Mouse (Mus musculus): ENCODE results near the gene Zfp281. TPM values are rescaled to one million over a fixed set of nuclear protein-coding genes. Genes with fewer than 3 reads are reported as not detected.

The Zfp281 gene
- polyA plus RNA-seq, 1 experiment from 2014 or later, result 20.7 TPM

- Histone ChIP-seq H3K4me2 (replicated peaks; ENCODE audit: low read depth, low read length) (no peak overlapping the region), H3K9ac (replicated peaks; ENCODE audit: low read depth, low read length) (no peak overlapping the region), H3K9me3 (ENCODE audit: control insufficient read depth, low read depth, low read length) (no peaks in the 10 kb centered on the region), H3K27ac (ENCODE audit: low read length) (no peak overlapping the region), H3K36me3 (ENCODE audit: control insufficient read depth, insufficient read depth, low read length) (no peaks in the 10 kb centered on the region), H3K27me3 (ENCODE audit: control insufficient read depth, insufficient read depth, low read length) (no peaks in the 10 kb centered on the region), H3K4me1 (ENCODE audit: control insufficient read depth, insufficient read depth, low read length) (no peaks in the 10 kb centered on the region), H3K4me3 (ENCODE audit: low read depth, low read length) (no peak overlapping the region)
- ATAC-seq (ENCODE audit: insufficient number of reproducible peaks, insufficient read depth, low FRiP score, low read depth), result no peak
- 86% methylated on average over 5 of the region's 5 CpGs for WGBS
Measured at GRCm38 (mm10) chr1:136594235-136594850, 30.4 kb upstream of the Zfp281 start.

- no peak overlapping the region for H3K4me3 ChIP-seq (ENCODE audit: low read depth, low read length)
- no peaks in the 10 kb centered on the region for H3K36me3 ChIP-seq (ENCODE audit: control insufficient read depth, insufficient read depth, low read length)
- 75% methylated on average over 2 of the region's 2 CpGs for whole genome bisulfite sequencing
- no peak overlapping the region for H3K9ac ChIP-seq (replicated peaks; ENCODE audit: low read depth, low read length)
- no peaks in the 10 kb centered on the region for H3K4me1 ChIP-seq (ENCODE audit: control insufficient read depth, insufficient read depth, low read length)
- no peak for ATAC-seq (ENCODE audit: insufficient number of reproducible peaks, insufficient read depth, low FRiP score, low read depth)
- no peak overlapping the region for H3K27ac ChIP-seq (ENCODE audit: low read length)
- H3K27me3 ChIP-seq (ENCODE audit: control insufficient read depth, insufficient read depth, low read length), result no peaks in the 10 kb centered on the region
- H3K4me2 ChIP-seq (replicated peaks; ENCODE audit: low read depth, low read length), result no peak overlapping the region
- H3K9me3 ChIP-seq (ENCODE audit: control insufficient read depth, low read depth, low read length), result no peaks in the 10 kb centered on the region
Measured at GRCm38 (mm10) chr1:136596821-136597220, 27.9 kb upstream of the Zfp281 start.

- 79% methylated on average over 5 of the region's 5 CpGs for WGBS
Measured at GRCm38 (mm10) chr1:136598286-136598685, 26.4 kb upstream of the Zfp281 start.

GRCm38 (mm10) chr1:136600067-136600466 lies 24.6 kb upstream of the Zfp281 start:
- ATAC-seq (ENCODE audit: insufficient number of reproducible peaks, insufficient read depth, low FRiP score, low read depth), result no peak
- no peaks in the 10 kb centered on the region for H3K9me3 ChIP-seq (ENCODE audit: control insufficient read depth, low read depth, low read length)
- H3K36me3 ChIP-seq (ENCODE audit: control insufficient read depth, insufficient read depth, low read length), result no peaks in the 10 kb centered on the region
- no peaks in the 10 kb centered on the region for H3K4me1 ChIP-seq (ENCODE audit: control insufficient read depth, insufficient read depth, low read length)
- no peak overlapping the region for H3K27ac ChIP-seq (ENCODE audit: low read length)
- no peak overlapping the region for H3K4me3 ChIP-seq (ENCODE audit: low read depth, low read length)
- WGBS, result 58% methylated on average over 3 of the region's 3 CpGs
- H3K9ac ChIP-seq (replicated peaks; ENCODE audit: low read depth, low read length), result no peak overlapping the region
- H3K27me3 ChIP-seq (ENCODE audit: control insufficient read depth, insufficient read depth, low read length), result no peaks in the 10 kb centered on the region
- H3K4me2 ChIP-seq (replicated peaks; ENCODE audit: low read depth, low read length), result no peak overlapping the region

More at GRCm38 (mm10) chr1:136598286-136598685, 26.4 kb upstream of the Zfp281 start:
- no peak for ATAC-seq (ENCODE audit: insufficient number of reproducible peaks, insufficient read depth, low FRiP score, low read depth)
- Histone ChIP-seq H3K27me3 (ENCODE audit: control insufficient read depth, insufficient read depth, low read length) (no peaks in the 10 kb centered on the region), H3K36me3 (ENCODE audit: control insufficient read depth, insufficient read depth, low read length) (no peaks in the 10 kb centered on the region), H3K9ac (replicated peaks; ENCODE audit: low read depth, low read length) (no peak overlapping the region), H3K4me3 (ENCODE audit: low read depth, low read length) (no peak overlapping the region), H3K4me1 (ENCODE audit: control insufficient read depth, insufficient read depth, low read length) (no peaks in the 10 kb centered on the region), H3K9me3 (ENCODE audit: control insufficient read depth, low read depth, low read length) (no peaks in the 10 kb centered on the region), H3K4me2 (replicated peaks; ENCODE audit: low read depth, low read length) (no peak overlapping the region), H3K27ac (ENCODE audit: low read length) (no peak overlapping the region)

GRCm38 (mm10) chr1:136600647-136601345 lies 23.9 kb upstream of the Zfp281 start:
- no peaks in the 10 kb centered on the region for H3K36me3 ChIP-seq (ENCODE audit: control insufficient read depth, insufficient read depth, low read length)
- no peak overlapping the region for H3K4me2 ChIP-seq (replicated peaks; ENCODE audit: low read depth, low read length)
- no peaks in the 10 kb centered on the region for H3K4me1 ChIP-seq (ENCODE audit: control insufficient read depth, insufficient read depth, low read length)
- no peak overlapping the region for H3K4me3 ChIP-seq (ENCODE audit: low read depth, low read length)
- H3K27ac ChIP-seq (ENCODE audit: low read length), result no peak overlapping the region
- no peaks in the 10 kb centered on the region for H3K27me3 ChIP-seq (ENCODE audit: control insufficient read depth, insufficient read depth, low read length)
- H3K9me3 ChIP-seq (ENCODE audit: control insufficient read depth, low read depth, low read length), result no peaks in the 10 kb centered on the region
- ATAC-seq (ENCODE audit: insufficient number of reproducible peaks, insufficient read depth, low FRiP score, low read depth), result no peak
- WGBS, result 68% methylated on average over 9 of the region's 9 CpGs
- no peak overlapping the region for H3K9ac ChIP-seq (replicated peaks; ENCODE audit: low read depth, low read length)

- Histone ChIP-seq H3K4me2 (replicated peaks; ENCODE audit: low read depth, low read length) (no peak overlapping the region), H3K27ac (ENCODE audit: low read length) (no peak overlapping the region), H3K4me3 (ENCODE audit: low read depth, low read length) (no peak overlapping the region), H3K9ac (replicated peaks; ENCODE audit: low read depth, low read length) (no peak overlapping the region), H3K36me3 (ENCODE audit: control insufficient read depth, insufficient read depth, low read length) (no peaks in the 10 kb centered on the region), H3K27me3 (ENCODE audit: control insufficient read depth, insufficient read depth, low read length) (no peaks in the 10 kb centered on the region), H3K4me1 (ENCODE audit: control insufficient read depth, insufficient read depth, low read length) (no peaks in the 10 kb centered on the region), H3K9me3 (ENCODE audit: control insufficient read depth, low read depth, low read length) (no peaks in the 10 kb centered on the region)
- 74% methylated on average over 10 of the region's 10 CpGs for WGBS
- ATAC-seq (ENCODE audit: insufficient number of reproducible peaks, insufficient read depth, low FRiP score, low read depth), result no peak
Measured at GRCm38 (mm10) chr1:136601346-136601888, 23.3 kb upstream of the Zfp281 start.

GRCm38 (mm10) chr1:136602303-136602702 lies 22.4 kb upstream of the Zfp281 start:
- WGBS, result 67% methylated on average over 5 of the region's 5 CpGs
- H3K27ac ChIP-seq (ENCODE audit: low read length), result peak overlapping the region; percentile 39; the same call in 1 of the 2 replicates

GRCm38 (mm10) chr1:136604190-136604589 lies 20.5 kb upstream of the Zfp281 start:
- Histone ChIP-seq H3K4me1 (ENCODE audit: control insufficient read depth, insufficient read depth, low read length) (no peaks in the 10 kb centered on the region), H3K9ac (replicated peaks; ENCODE audit: low read depth, low read length) (no peak overlapping the region), H3K4me2 (replicated peaks; ENCODE audit: low read depth, low read length) (no peak overlapping the region), H3K27ac (ENCODE audit: low read length) (no peak overlapping the region), H3K9me3 (ENCODE audit: control insufficient read depth, low read depth, low read length) (no peaks in the 10 kb centered on the region), H3K4me3 (ENCODE audit: low read depth, low read length) (no peak overlapping the region), H3K27me3 (ENCODE audit: control insufficient read depth, insufficient read depth, low read length) (no peaks in the 10 kb centered on the region), H3K36me3 (ENCODE audit: control insufficient read depth, insufficient read depth, low read length) (no peaks in the 10 kb centered on the region)
- no peak for ATAC-seq (ENCODE audit: insufficient number of reproducible peaks, insufficient read depth, low FRiP score, low read depth)
- 76% methylated on average over 4 of the region's 4 CpGs for WGBS

More at GRCm38 (mm10) chr1:136602303-136602702, 22.4 kb upstream of the Zfp281 start:
- H3K36me3 ChIP-seq (ENCODE audit: control insufficient read depth, insufficient read depth, low read length), result no peaks in the 10 kb centered on the region
- ATAC-seq (ENCODE audit: insufficient number of reproducible peaks, insufficient read depth, low FRiP score, low read depth), result 0 out of 2 replicates have a peak, but pooled peaks have one; percentile 20
- no peak overlapping the region for H3K4me3 ChIP-seq (ENCODE audit: low read depth, low read length)
- H3K9ac ChIP-seq (replicated peaks; ENCODE audit: low read depth, low read length), result no peak overlapping the region
- no peak overlapping the region for H3K4me2 ChIP-seq (replicated peaks; ENCODE audit: low read depth, low read length)
- H3K4me1 ChIP-seq (ENCODE audit: control insufficient read depth, insufficient read depth, low read length), result no peaks in the 10 kb centered on the region
- H3K9me3 ChIP-seq (ENCODE audit: control insufficient read depth, low read depth, low read length), result no peaks in the 10 kb centered on the region
- H3K27me3 ChIP-seq (ENCODE audit: control insufficient read depth, insufficient read depth, low read length), result no peaks in the 10 kb centered on the region
